Mouse (Mus musculus) lung, adult 18-20 months (tissue): Measurements from ENCODE around the gene Gpn2.
A peak's percentile ranks its signal among the peaks of the same experiment; 100 is the strongest.

ENCODE experiments used
- DNase-seq, 2 experiments: peaks; one replicate each; pipeline ENCODE4 v3.0.0; 2022; ENCODE audit warnings: mixed read lengths in 2 of 2

Gpn2 gene

DNA sequence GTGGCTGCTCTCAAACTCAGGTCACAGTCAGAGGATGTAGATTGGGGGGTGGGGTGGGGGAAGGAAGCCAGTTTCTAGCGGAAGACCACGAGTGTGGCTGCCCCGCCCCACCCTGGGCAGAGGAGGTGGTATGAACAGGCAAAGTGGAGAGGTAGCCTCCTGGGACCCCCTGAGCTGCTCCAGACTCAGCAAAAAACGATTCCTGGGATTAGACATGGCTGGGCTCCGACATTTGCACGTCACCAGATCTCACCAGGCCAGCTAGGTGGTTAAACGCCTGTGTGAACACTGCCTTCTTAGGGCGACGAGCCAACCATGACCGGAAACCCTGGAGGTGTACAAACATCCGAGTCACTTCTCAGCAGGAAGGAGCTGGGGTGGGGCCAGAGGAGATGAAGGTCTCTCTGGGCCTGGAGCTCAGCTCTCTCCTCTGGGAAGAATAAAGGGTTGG lies 41.5 kb downstream of the Gpn2 start:
- DNase-seq, result peak; percentile 87 to 92

- DNase-seq, result no peak
Measured at GRCm38 (mm10) chr4:133626221-133626620, 42.1 kb downstream of the Gpn2 start.

DNA sequence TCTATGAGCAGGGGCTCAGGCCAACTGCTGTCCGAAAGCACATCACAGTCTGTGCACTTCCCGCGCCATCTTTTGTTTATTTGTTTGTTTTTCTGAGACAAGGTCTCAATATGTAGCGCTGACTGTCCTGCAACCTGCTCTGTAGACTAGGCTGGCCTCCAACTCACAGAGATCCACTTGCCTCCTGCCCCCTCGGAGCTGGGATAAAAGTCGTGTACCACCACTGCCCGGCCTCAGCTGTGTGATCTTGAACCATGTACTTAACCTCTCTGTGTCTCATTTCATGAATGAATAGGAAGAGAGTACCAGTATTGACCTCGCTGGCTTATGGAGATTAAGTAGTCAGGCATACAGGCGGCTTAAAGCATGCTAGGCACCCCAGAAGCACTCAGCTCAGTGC lies 42.5 kb downstream of the Gpn2 start:
- DNase-seq, result no peak

- no peak for DNase-seq
Measured at GRCm38 (mm10) chr4:133627039-133627438, 42.9 kb downstream of the Gpn2 start.

DNA sequence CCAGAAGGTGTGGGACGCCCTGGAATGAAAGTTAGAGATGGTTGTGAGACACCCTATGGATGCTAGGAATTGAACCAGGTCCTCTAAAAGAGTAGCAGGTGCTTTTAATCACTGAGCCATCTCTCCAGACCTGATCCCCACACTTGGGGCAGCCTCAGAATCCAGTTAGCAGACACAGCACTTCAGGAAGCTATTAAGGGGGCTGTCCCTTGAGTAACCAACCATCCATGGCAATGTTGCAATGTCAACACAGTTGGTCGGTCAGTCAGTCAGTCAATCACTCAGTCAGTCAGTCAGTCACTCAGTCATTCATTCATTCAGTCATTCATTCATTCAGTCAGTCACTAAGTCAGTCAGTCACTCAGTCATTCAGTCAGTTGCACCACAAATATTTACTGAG lies 44.4 kb downstream of the Gpn2 start:
- no peak for DNase-seq

GRCm38 (mm10) chr4:133629191-133629590 lies 45.0 kb downstream of the Gpn2 start:
- no peak for DNase-seq

- no peak for DNase-seq
Measured at GRCm38 (mm10) chr4:133630326-133630920, 46.3 kb downstream of the Gpn2 start.

DNA sequence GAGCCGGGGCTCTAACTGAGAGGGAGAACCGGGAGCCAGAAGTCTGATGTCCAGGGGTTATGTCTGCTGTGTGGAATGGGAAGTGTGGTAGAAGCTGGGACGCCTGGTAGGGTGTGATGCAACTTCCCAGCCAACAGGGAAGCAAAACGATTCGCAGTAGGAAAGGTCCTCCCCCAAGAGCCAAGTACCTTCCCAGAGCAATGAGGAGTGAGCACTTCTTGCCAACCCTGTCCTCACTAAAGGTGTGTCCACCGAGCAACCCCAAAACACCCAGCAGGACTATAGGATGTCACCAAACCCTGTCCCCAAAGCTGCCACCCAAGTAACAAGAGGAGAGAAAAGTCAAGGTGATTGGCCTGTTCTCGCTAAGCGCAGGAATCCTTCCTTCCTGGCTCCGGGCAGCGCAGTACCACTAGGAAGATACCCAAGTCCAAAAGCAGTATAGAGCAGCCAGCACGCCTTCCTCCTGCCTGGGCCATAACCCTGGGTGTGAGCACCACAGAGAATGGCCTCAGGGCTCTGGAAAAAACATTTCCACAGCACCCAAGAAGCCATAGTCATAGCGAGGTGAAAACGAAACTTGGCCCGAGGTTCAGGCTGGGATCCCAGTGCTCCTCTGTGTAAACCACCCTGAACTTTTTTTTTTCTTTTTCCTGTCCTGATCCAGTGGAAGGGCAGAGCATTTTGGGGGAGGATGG lies 47.1 kb downstream of the Gpn2 start:
- peak; percentile 67 to 78 for DNase-seq

DNA sequence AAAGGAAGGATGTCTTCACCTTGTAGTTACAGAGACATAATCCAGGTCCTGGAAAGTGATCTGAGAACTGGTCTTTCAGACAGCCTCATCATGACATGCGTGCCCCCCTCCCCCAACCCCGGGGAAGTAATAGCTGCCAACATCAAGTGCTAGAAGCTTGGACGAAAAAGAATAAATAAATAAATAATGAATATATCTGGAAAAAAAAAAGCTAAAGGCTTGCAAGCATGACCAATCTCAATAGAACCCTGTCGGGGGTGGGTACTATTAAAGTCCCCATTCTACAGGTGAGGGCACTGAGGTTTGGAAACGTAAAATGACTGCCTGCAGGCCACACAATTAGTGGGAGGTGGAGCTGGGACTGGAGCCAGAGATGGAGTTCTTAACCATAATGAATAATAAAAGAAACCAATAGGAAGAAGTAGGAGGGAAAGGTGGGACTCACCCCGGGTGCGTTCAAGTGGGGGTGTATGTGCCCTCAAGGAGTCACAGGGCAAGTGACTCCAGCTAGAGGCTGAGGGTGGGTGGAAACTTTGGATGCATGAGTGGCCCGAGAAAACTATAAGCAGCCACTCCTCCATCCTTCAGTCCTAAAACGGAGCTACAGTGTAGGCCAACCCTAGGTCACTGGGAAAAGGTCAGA lies 47.7 kb downstream of the Gpn2 start:
- DNase-seq, result peak; percentile 76 to 85

DNA sequence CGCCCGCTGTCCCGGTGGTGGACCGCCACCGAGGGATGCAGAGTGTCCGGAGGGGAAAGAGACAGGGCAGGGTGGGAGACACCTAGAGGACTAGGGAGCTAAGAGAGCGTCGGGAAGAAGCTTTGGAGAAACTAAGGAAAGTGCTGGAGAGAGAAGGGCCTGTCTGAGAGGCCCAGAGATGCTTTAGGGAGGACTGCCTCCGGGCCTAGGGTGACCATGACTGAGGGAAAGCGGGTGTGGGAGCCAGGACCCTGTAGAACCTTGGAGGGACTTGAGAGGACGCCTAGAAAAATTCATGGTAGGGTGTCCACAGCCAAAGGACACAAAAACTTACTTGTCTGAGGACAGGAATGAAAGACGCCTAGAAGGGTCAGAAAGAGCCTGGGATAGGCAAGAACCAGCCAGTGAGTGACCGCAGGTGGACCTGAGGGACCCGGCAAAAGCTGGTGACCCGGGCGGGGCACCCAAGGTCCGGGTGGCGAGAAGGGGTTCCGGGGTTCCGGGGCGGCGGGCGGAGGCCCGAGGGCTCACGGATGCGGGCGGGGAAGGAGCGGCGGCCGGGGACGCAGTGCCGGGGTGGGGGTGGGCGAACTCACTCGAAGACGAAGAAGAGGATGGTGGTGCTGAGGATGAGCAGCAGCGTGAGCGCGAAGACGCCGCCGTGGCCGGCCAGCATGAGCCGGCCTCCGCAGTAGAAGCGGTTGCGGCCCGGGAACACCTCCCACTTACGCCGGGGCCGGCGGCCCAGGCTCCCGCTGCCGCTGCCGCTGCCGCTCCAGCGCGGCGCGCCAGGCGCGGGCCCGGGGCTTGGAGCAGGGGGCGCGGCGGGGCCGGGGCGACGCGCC lies 48.5 kb downstream of the Gpn2 start:
- no peak for DNase-seq

- DNase-seq, result peak; percentile 89 to 92
Measured at GRCm38 (mm10) chr4:133633332-133634042, 49.3 kb downstream of the Gpn2 start.

DNA sequence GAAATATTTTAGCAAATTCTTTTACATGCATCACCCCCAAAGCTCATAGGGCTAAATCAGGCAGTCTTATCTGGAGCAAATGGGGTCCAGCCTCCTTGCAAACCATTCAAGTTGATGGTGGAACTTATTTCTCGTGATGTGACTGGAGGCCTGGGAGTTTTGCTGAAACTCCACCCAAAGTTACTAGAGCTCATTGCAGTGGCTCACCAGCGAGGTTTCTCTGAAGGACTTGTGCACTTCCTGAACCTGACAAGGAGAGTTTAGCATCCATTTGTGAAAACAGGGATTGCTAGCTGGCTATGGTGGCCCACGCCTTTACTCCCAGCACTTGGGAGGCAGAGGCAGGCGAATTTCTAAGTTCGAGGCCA lies 49.9 kb downstream of the Gpn2 start:
- DNase-seq, result no peak
